Mouse (Mus musculus): ENCODE measurements around the gene Slc9a3r1. TPM values are rescaled to one million over a fixed set of nuclear protein-coding genes. Genes with fewer than 3 reads are reported as not detected.

The Slc9a3r1 gene
- polyA plus RNA-seq, 1 experiment from 2014 or later: 165 TPM

DNA sequence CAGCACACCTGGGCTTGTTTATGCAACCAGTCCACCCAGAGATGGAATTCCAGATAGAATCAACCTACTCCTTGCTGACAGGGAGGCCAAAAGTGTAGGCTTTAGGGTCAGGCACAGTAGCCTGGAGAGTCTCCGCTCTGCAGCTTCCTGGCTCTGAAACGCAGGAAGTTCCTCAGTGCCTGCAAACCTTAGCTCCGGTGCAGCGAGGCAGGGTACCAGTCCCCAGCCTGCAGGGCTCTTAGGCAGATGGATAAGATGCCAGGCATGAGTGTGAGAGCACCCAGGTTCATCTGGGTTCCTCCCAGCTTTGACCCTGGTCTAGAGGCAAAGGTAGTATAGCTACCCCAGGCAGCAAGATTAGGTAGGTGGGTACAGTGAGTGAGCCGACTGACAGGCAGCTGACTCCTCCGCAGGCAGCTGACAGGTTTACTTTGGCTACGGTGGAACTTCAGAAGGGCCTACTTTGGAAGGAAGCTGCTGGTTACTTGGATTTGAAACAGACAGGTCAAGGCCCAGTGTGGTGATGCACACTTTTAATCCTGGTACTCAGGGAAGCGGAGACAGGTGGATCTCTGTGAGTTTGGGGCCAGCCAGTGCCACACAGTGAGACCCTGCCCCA is 4.6 kb downstream of the Slc9a3r1 start:
- no peak overlapping the region for H3K4me2 ChIP-seq (ENCODE audit: low read length)

DNA sequence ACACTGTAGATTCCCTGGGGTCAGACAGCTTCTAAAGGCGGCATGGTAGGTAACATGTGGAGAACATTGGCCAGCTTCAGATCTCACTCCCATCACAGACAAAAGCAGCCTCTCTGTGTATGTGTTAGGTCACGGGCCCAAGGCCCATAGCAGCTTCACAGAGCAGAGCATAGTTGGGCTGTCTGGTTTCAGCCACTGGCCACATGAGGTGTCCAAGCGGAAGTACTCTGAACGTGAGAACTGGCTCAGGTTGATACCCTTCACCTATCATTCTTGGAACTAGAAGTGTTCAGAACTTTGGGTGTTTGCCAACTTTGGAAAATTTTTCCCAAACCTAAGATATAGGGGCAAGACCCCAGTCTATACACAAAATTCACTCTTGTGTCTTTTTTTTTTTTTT is 6.3 kb downstream of the Slc9a3r1 start:
- no peaks in the 10 kb centered on the region for H3K27me3 ChIP-seq (replicated peaks; ENCODE audit: control insufficient read depth, insufficient read depth, low read length)
- no peak overlapping the region for H3K27ac ChIP-seq (ENCODE audit: low read depth)
- H3K36me3 ChIP-seq (ENCODE audit: control insufficient read depth, insufficient read depth, low read length): no peaks in the 10 kb centered on the region
- H3K9me3 ChIP-seq (ENCODE audit: control insufficient read depth, low read length): no peaks in the 10 kb centered on the region
- no peak overlapping the region for H3K9ac ChIP-seq (ENCODE audit: low read length)
- H3K4me2 ChIP-seq (ENCODE audit: low read length): no peak overlapping the region
- DNase-seq (ENCODE audit: low spot score) (no peak), ATAC-seq (replicated peaks; ENCODE audit: low FRiP score, low TSS enrichment, low read depth) (no peak)
- WGBS: 86% methylated on average over 4 of the region's 4 CpGs
- H3K4me1 ChIP-seq (replicated peaks; ENCODE audit: control insufficient read depth, insufficient read depth, low read length): peaks cover 48% of the 10 kb centered on the region
- no peak overlapping the region for H3K4me3 ChIP-seq (ENCODE audit: low read depth, low read length)

More for the DNA sequence above, 4.6 kb downstream of the Slc9a3r1 start:
- no peaks in the 10 kb centered on the region for H3K27me3 ChIP-seq (replicated peaks; ENCODE audit: control insufficient read depth, insufficient read depth, low read length)
- H3K4me1 ChIP-seq (replicated peaks; ENCODE audit: control insufficient read depth, insufficient read depth, low read length): peaks cover 35% of the 10 kb centered on the region
- DNase-seq (ENCODE audit: low spot score) (no peak), ATAC-seq (replicated peaks; ENCODE audit: low FRiP score, low TSS enrichment, low read depth) (no peak)
- H3K27ac ChIP-seq (ENCODE audit: low read depth): no peak overlapping the region
- no peak overlapping the region for H3K4me3 ChIP-seq (ENCODE audit: low read depth, low read length)
- no peaks in the 10 kb centered on the region for H3K36me3 ChIP-seq (ENCODE audit: control insufficient read depth, insufficient read depth, low read length)
- H3K9me3 ChIP-seq (ENCODE audit: control insufficient read depth, low read length): no peaks in the 10 kb centered on the region
- WGBS: 74% methylated on average over 8 of the region's 8 CpGs
- H3K9ac ChIP-seq (ENCODE audit: low read length): no peak overlapping the region

DNA sequence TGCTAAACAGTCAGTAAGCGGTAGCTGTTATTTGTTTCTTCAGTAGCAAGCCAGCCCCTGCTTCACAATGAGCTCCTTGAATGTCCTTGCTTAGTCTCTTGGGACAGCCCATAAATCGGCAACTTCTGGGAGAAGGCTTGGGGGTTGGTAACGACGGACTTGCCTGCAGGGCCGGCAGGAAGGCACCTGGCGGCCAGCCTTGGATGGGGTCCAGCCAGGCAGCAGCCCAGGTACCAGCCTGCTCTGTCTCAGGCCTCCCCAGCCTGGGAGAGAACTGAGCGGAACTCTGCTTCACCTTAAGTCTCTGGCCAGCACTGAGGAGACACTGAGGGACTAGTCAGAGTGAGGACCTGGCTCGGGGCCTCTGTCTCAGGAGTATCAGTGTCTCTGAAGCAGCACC is 8.0 kb downstream of the Slc9a3r1 start:
- H3K27ac ChIP-seq (ENCODE audit: low read depth): no peak overlapping the region

DNA sequence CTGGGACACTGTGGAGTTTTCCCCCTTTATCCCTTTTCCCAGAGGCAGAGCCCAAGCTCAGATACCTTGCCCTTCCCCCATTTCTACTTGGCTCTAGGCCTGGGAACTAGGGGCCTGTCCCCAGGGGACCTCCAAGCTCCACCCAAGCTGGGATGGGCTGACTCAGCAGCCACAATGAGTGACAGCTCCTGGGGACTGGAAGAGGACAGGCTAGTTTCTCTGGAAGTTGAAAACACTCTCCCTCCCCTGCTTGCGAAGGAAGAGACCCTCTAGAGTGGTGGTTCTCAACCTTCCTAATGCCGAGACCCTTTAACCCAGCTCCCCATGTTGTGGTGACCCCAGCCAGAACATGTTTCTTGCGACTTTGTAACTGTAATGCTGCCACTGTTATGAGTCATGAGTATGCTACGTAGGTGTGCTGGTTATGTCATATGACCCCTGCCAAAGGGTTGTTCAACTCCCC is 9.7 kb downstream of the Slc9a3r1 start:
- ATAC-seq (replicated peaks; ENCODE audit: low FRiP score, low TSS enrichment, low read depth) (peak; percentile 9; the same call in 1 of the 2 replicates), DNase-seq (ENCODE audit: low spot score) (peak; percentile 64)
- Histone ChIP-seq H3K9ac (ENCODE audit: low read length) (no peak overlapping the region), H3K27ac (ENCODE audit: low read depth) (no peak overlapping the region), H3K4me1 (replicated peaks; ENCODE audit: control insufficient read depth, insufficient read depth, low read length) (peaks cover 67% of the 10 kb centered on the region), H3K4me2 (ENCODE audit: low read length) (peak overlapping the region; percentile 18; the same call in 1 of the 2 replicates), H3K27me3 (replicated peaks; ENCODE audit: control insufficient read depth, insufficient read depth, low read length) (no peaks in the 10 kb centered on the region), H3K36me3 (ENCODE audit: control insufficient read depth, insufficient read depth, low read length) (no peaks in the 10 kb centered on the region), H3K4me3 (ENCODE audit: low read depth, low read length) (no peak overlapping the region), H3K9me3 (ENCODE audit: control insufficient read depth, low read length) (no peaks in the 10 kb centered on the region)
- WGBS: 43% methylated on average over 4 of the region's 4 CpGs

More for the DNA sequence above, 8.0 kb downstream of the Slc9a3r1 start:
- no peak for DNase-seq (ENCODE audit: low spot score)
- peaks cover 53% of the 10 kb centered on the region for H3K4me1 ChIP-seq (replicated peaks; ENCODE audit: control insufficient read depth, insufficient read depth, low read length)
- H3K36me3 ChIP-seq (ENCODE audit: control insufficient read depth, insufficient read depth, low read length): no peaks in the 10 kb centered on the region
- H3K4me3 ChIP-seq (ENCODE audit: low read depth, low read length): no peak overlapping the region
- H3K27me3 ChIP-seq (replicated peaks; ENCODE audit: control insufficient read depth, insufficient read depth, low read length): no peaks in the 10 kb centered on the region
- H3K4me2 ChIP-seq (ENCODE audit: low read length): no peak overlapping the region
- no peak for ATAC-seq (replicated peaks; ENCODE audit: low FRiP score, low TSS enrichment, low read depth)
- no peak overlapping the region for H3K9ac ChIP-seq (ENCODE audit: low read length)
- WGBS: 37% methylated on average over 8 of the region's 8 CpGs
- H3K9me3 ChIP-seq (ENCODE audit: control insufficient read depth, low read length): no peaks in the 10 kb centered on the region

DNA sequence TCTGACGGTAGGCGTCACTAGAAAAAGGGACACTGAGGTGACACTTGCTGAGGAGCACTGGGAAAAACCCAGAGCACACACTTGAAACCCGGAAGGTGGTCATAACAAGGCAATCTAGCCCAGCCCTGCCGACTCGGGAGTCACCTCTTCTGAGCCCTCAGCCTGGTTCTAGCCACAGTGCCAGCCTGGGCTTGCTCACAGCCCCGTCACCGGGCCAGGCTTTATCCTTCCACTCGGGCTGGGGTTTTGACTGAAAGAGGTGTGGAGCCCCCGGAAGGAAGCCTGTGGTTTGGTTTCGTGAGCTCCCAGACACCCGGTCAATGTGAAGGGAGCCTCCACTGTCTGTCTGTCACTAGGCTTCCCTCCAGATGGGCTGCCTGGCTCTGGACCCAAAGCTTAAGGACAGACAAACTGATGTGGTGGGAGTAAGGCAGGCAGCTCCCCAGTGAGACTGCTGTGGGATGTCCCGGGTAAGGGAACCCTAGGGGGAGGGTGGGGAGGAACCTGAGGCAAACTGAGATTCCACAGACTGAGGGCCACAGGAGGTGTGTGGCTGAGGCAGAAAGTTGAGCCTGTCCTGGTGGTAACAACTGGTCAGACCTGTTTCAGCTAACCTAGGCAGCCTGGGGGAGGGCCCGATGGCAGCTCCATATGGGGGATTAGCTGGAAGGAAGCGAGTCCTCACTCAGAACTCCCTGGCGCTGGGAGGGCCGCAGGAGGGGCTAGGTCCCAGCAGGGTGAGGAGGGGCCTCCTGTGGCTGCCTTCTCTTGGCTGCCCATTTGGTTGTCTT is 10.6 kb downstream of the Slc9a3r1 start:
- peaks cover 76% of the 10 kb centered on the region for H3K4me1 ChIP-seq (replicated peaks; ENCODE audit: control insufficient read depth, insufficient read depth, low read length)
- H3K27me3 ChIP-seq (replicated peaks; ENCODE audit: control insufficient read depth, insufficient read depth, low read length): no peaks in the 10 kb centered on the region
- ATAC-seq (replicated peaks; ENCODE audit: low FRiP score, low TSS enrichment, low read depth): peak; percentile 38
- peak; percentile 73 for DNase-seq (ENCODE audit: low spot score)
- H3K9me3 ChIP-seq (ENCODE audit: control insufficient read depth, low read length): no peaks in the 10 kb centered on the region
- H3K36me3 ChIP-seq (ENCODE audit: control insufficient read depth, insufficient read depth, low read length): no peaks in the 10 kb centered on the region
- peak overlapping the region; percentile 34 for H3K4me2 ChIP-seq (ENCODE audit: low read length)
- WGBS: 18% methylated on average over 16 of the region's 16 CpGs
- peak overlapping the region; percentile 70 for H3K27ac ChIP-seq (ENCODE audit: low read depth)
- H3K9ac ChIP-seq (ENCODE audit: low read length): no peak overlapping the region
- no peak overlapping the region for H3K4me3 ChIP-seq (ENCODE audit: low read depth, low read length)

DNA sequence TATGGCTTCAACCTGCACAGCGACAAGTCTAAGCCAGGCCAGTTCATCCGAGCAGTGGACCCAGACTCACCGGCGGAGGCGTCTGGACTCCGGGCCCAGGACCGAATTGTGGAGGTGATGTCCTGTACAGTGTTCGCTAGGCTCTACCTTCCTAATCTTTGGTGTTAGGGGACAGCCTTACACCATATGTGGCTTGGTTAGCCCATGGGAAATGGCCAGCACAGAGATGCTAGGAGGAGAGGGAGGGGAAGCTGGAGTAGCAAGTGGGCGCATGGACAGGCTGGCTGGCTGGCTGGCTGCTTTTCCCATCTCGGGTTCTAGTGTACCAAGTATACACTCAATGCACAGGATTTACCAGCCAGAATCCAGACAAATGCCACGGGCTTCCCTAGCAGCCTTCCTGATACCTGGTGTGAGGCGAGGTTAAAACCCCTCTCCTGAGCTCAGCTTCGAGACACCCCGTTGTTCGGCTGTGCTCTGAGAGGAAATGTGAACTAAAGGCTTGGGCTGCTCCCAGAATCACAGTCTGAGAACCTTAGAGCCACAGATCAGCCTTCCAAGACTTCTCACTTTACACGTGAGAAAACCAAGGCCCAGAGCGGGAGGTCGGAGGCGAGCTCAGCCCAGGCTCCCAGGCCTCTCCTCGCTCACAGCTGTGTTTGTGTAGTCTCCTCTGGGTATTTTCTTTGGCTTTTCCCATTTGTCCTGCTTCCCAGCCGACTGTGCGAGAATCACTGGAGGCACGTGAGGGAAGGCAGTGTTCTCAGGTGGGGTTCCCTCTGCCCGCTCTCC is 13.5 kb downstream of the Slc9a3r1 start:
- H3K9ac ChIP-seq (ENCODE audit: low read length): no peak overlapping the region
- no peaks in the 10 kb centered on the region for H3K36me3 ChIP-seq (ENCODE audit: control insufficient read depth, insufficient read depth, low read length)
- H3K27me3 ChIP-seq (replicated peaks; ENCODE audit: control insufficient read depth, insufficient read depth, low read length): no peaks in the 10 kb centered on the region
- H3K4me2 ChIP-seq (ENCODE audit: low read length): peak overlapping the region; percentile 42
- peak overlapping the region; percentile 47 for H3K27ac ChIP-seq (ENCODE audit: low read depth)
- H3K9me3 ChIP-seq (ENCODE audit: control insufficient read depth, low read length): no peaks in the 10 kb centered on the region
- ATAC-seq (replicated peaks; ENCODE audit: low FRiP score, low TSS enrichment, low read depth) (no peak), DNase-seq (ENCODE audit: low spot score) (no peak)
- H3K4me3 ChIP-seq (ENCODE audit: low read depth, low read length): no peak overlapping the region
- peaks cover 71% of the 10 kb centered on the region for H3K4me1 ChIP-seq (replicated peaks; ENCODE audit: control insufficient read depth, insufficient read depth, low read length)
- 60% methylated on average over 24 of the region's 24 CpGs for WGBS

DNA sequence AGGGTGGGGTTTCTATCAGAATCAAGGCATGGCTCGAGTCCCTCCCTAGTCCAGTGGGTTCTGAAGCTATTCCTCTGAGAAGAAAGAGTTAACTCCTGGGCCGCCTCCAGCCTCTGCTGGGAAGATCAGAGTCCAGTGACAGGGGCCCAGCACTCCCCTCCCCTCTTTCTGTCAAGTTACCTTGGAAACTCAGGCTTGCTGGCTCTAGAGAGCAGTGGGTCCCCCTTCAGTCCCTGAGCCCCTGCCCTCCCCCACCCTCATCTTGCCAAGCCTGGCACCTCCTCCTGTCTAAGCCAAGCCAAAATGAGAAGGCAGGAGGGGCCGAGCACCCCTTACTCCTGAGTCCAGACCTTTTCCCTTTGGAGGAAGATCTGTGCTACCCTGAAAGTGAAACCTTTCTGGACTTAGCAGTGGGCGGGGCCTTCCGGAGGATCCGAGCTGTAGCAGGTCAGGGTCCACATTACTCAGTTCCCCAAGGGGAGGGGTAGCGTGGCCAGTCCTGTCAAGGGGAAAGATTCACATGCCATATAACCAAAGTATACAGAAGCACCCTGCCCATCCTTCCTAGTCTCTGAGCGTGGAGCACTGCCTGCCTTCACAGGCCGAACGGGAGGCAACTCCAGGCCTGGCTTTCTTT is 14.5 kb downstream of the Slc9a3r1 start:
- Histone ChIP-seq H3K9me3 (ENCODE audit: control insufficient read depth, low read length) (no peaks in the 10 kb centered on the region), H3K36me3 (ENCODE audit: control insufficient read depth, insufficient read depth, low read length) (0 out of 2 replicates have a peak, but pooled peaks cover 2% of the 10 kb centered on the region), H3K4me1 (replicated peaks; ENCODE audit: control insufficient read depth, insufficient read depth, low read length) (peaks cover 60% of the 10 kb centered on the region), H3K4me3 (ENCODE audit: low read depth, low read length) (peak overlapping the region; percentile 16; the same call in 1 of the 2 replicates), H3K9ac (ENCODE audit: low read length) (no peak overlapping the region), H3K27me3 (replicated peaks; ENCODE audit: control insufficient read depth, insufficient read depth, low read length) (no peaks in the 10 kb centered on the region), H3K27ac (ENCODE audit: low read depth) (peak overlapping the region; percentile 47; the same call in 1 of the 2 replicates), H3K4me2 (ENCODE audit: low read length) (peak overlapping the region; percentile 42)
- DNase-seq (ENCODE audit: low spot score): peak; percentile 82
- WGBS: 17% methylated on average over 10 of the region's 10 CpGs
- peak; percentile 72 for ATAC-seq (replicated peaks; ENCODE audit: low FRiP score, low TSS enrichment, low read depth)

DNA sequence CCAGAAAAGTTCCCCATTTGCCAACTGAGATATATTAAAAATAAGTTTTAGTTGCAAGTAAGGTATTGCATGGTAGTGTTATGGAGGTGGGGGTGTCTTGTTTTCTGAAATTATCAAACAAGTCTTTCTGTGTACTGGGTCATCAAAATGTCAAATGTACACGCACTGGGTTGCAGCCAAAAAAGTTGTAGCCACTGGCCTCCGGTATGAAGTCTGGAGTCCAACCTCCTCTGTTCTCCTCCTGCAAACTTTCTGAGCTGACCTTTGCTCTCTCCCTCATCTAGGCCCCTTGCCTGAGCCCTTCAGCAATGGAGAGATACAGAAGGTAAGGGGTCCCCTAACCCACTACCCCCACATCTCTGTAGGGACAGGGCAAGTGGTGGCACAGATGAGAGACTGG is 15.6 kb downstream of the Slc9a3r1 start:
- 62% methylated on average over 2 of the region's 2 CpGs for WGBS
- Histone ChIP-seq H3K4me1 (replicated peaks; ENCODE audit: control insufficient read depth, insufficient read depth, low read length) (peaks cover 49% of the 10 kb centered on the region), H3K36me3 (ENCODE audit: control insufficient read depth, insufficient read depth, low read length) (0 out of 2 replicates have a peak, but pooled peaks cover 2% of the 10 kb centered on the region), H3K9ac (ENCODE audit: low read length) (no peak overlapping the region), H3K4me2 (ENCODE audit: low read length) (no peak overlapping the region), H3K4me3 (ENCODE audit: low read depth, low read length) (no peak overlapping the region), H3K27me3 (replicated peaks; ENCODE audit: control insufficient read depth, insufficient read depth, low read length) (no peaks in the 10 kb centered on the region), H3K27ac (ENCODE audit: low read depth) (no peak overlapping the region), H3K9me3 (ENCODE audit: control insufficient read depth, low read length) (no peaks in the 10 kb centered on the region)
- ATAC-seq (replicated peaks; ENCODE audit: low FRiP score, low TSS enrichment, low read depth) (no peak), DNase-seq (ENCODE audit: low spot score) (no peak)

All from intestine, embryonic 14.5 days (tissue).